Mouse (Mus musculus) C2C12 (cell line): Measurements from ENCODE around the gene Ficd.

Experiments used
- CEBPB ChIP-seq: IDR thresholded peaks from one replicate; pipeline ENCODE4 v1.6.1; 2011; ENCODE audit warnings: low read depth, mild to moderate bottlenecking, control low read depth, moderate library complexity
- CTCF ChIP-seq: IDR thresholded peaks from one replicate; pipeline ENCODE4 v1.5.1; 2011; ENCODE audit not compliant: control insufficient read depth, insufficient read depth, insufficient read length
- FOSL1 ChIP-seq: IDR thresholded peaks from one replicate; pipeline ENCODE4 v1.8.0; 2011; ENCODE audit warnings: mild to moderate bottlenecking, low read length; ENCODE audit not compliant: poor library complexity, insufficient read depth, severe bottlenecking
- MAX ChIP-seq: IDR thresholded peaks from one replicate; pipeline ENCODE4 v1.6.1; 2011; ENCODE audit warnings: mild to moderate bottlenecking, control low read depth
- MYOD1 ChIP-seq: IDR thresholded peaks from one replicate; pipeline ENCODE4 v1.6.1; 2011; ENCODE audit warnings: low read depth; ENCODE audit not compliant: control insufficient read depth, insufficient read length
- MYOG ChIP-seq: IDR thresholded peaks from one replicate; pipeline ENCODE4 v1.6.1; 2011; ENCODE audit not compliant: control insufficient read depth, insufficient read length; ENCODE audit errors: extremely low read depth
- USF1 ChIP-seq: IDR thresholded peaks from one replicate; pipeline ENCODE4 v1.6.1; 2011; ENCODE audit warnings: low read depth, mild to moderate bottlenecking, control low read depth, moderate library complexity

- TF ChIP-seq MYOG (no peak), CTCF (no peak), USF1 (no peak), MAX (no peak), CEBPB (no peak), MYOD1 (no peak), FOSL1 (no peak)
Observed at GRCm38 (mm10) chr5:113761585-113761984, 26.0 kb downstream of the Ficd start.
